In genomic region chr8:47989655-47990385, GRCm38 (mm10) we compare ENCODE assay signal across 8 mouse cellular contexts. TPM values are rescaled to one million over a fixed set of nuclear protein-coding genes. Genes with fewer than 3 reads are reported as not detected.
DNase-seq lines count a peak whose midpoint lies in the region; ATAC-seq and TF ChIP-seq lines count a peak whose summit lies in the region.

No protein-coding gene starts in this region.

- TF ChIP-seq CTCF in E14TG2a.4 (conservative IDR thresholded peaks at IDR 0.05; ENCODE audit: low read length) = no peak

- peaks cover 18% of the 10 kb centered on the region for H3K27me3 ChIP-seq in E14TG2a.4 (ENCODE audit: insufficient read depth, low read length)
- H3K27me3 ChIP-seq in embryonic facial prominence, embryonic 11.5 days (ENCODE audit: control insufficient read depth, insufficient read depth, low read length) = no peaks in the 10 kb centered on the region
- no peaks in the 10 kb centered on the region for H3K27me3 ChIP-seq in hindbrain, embryonic 11.5 days (ENCODE audit: control insufficient read depth, insufficient read depth, low read length)
- H3K27me3 ChIP-seq in limb, embryonic 12.5 days = no peaks in the 10 kb centered on the region
- peaks cover 10% of the 10 kb centered on the region; the same call in 1 of the 2 replicates for H3K27me3 ChIP-seq in midbrain, embryonic 10.5 days (ENCODE audit: low read depth, poor library complexity, severe bottlenecking)

- under 1% methylated on average over 60 of the region's 66 CpGs for WGBS in embryonic facial prominence, embryonic 11.5 days
- WGBS in hindbrain, embryonic 11.5 days = 0% methylated on average over 35 of the region's 66 CpGs
- under 1% methylated on average over 57 of the region's 66 CpGs for WGBS in limb, embryonic 12.5 days
- WGBS in midbrain, embryonic 10.5 days = 1% methylated on average over 66 of the region's 66 CpGs

- H3K4me2 ChIP-seq in embryonic facial prominence, embryonic 11.5 days (ENCODE audit: low read depth, low read length) = peak overlapping the region; percentile 96
- peak overlapping the region; percentile 92 for H3K4me2 ChIP-seq in hindbrain, embryonic 11.5 days (replicated peaks; ENCODE audit: low read depth, low read length)
- H3K4me2 ChIP-seq in limb, embryonic 12.5 days = peak overlapping the region; percentile 93

- peak; percentile 62 for DNase-seq in embryo, embryonic 11 days
- no peak for DNase-seq in embryo, embryonic 10 days (ENCODE audit: low spot score)
- DNase-seq in embryonic facial prominence, embryonic 11.5 days (ENCODE audit: low spot score) = peak; percentile 35
- peak; percentile 60 for DNase-seq in hindbrain, embryonic 11.5 days (ENCODE audit: low spot score)
- DNase-seq in midbrain, embryonic 10.5 days (ENCODE audit: low spot score) = no peak
- DNase-seq in left cerebral cortex, postnatal 4 days = no peak

- H3K4me3 ChIP-seq in E14TG2a.4 (replicated peaks; ENCODE audit: low read length) = peak overlapping the region; percentile 90
- peak overlapping the region; percentile 90 for H3K4me3 ChIP-seq in embryonic facial prominence, embryonic 11.5 days (ENCODE audit: low read depth, low read length)
- peak overlapping the region; percentile 73 for H3K4me3 ChIP-seq in hindbrain, embryonic 11.5 days (ENCODE audit: low read depth, low read length)
- peak overlapping the region; percentile 96 for H3K4me3 ChIP-seq in limb, embryonic 12.5 days (replicated peaks)
- peak overlapping the region; percentile 73 for H3K4me3 ChIP-seq in midbrain, embryonic 10.5 days

- no peaks in the 10 kb centered on the region for H3K9me3 ChIP-seq in E14TG2a.4 (ENCODE audit: low read length)
- H3K9me3 ChIP-seq in embryonic facial prominence, embryonic 11.5 days (replicated peaks; ENCODE audit: control insufficient read depth, low read length) = no peaks in the 10 kb centered on the region
- H3K9me3 ChIP-seq in hindbrain, embryonic 11.5 days (ENCODE audit: control insufficient read depth, low read length) = no peaks in the 10 kb centered on the region
- H3K9me3 ChIP-seq in limb, embryonic 12.5 days = no peaks in the 10 kb centered on the region
- H3K9me3 ChIP-seq in midbrain, embryonic 10.5 days (replicated peaks) = no peaks in the 10 kb centered on the region

- intact Hi-C loops in left cerebral cortex, postnatal 4 days (cut with DNase I) = no loop called here

- H3K27ac ChIP-seq in embryonic facial prominence, embryonic 11.5 days (replicated peaks; ENCODE audit: low read depth, low read length) = peak overlapping the region; percentile 89
- H3K27ac ChIP-seq in hindbrain, embryonic 11.5 days (ENCODE audit: low read depth, low read length) = peak overlapping the region; percentile 76
- H3K27ac ChIP-seq in limb, embryonic 12.5 days = peak overlapping the region; percentile 94
- H3K27ac ChIP-seq in midbrain, embryonic 10.5 days (replicated peaks) = peak overlapping the region; percentile 94

- H3K4me1 ChIP-seq in E14TG2a.4 (replicated peaks; ENCODE audit: low read depth, low read length) = peaks cover 64% of the 10 kb centered on the region
- peaks cover 10% of the 10 kb centered on the region for H3K4me1 ChIP-seq in embryonic facial prominence, embryonic 11.5 days (ENCODE audit: control insufficient read depth, insufficient read depth, low read length)
- H3K4me1 ChIP-seq in hindbrain, embryonic 11.5 days (replicated peaks; ENCODE audit: control insufficient read depth, insufficient read depth, low read length) = peaks cover 2% of the 10 kb centered on the region; the same call in 1 of the 2 replicates
- peaks cover 58% of the 10 kb centered on the region for H3K4me1 ChIP-seq in limb, embryonic 12.5 days (replicated peaks)
- peaks cover 57% of the 10 kb centered on the region for H3K4me1 ChIP-seq in midbrain, embryonic 10.5 days

- no peaks in the 10 kb centered on the region for H3K36me3 ChIP-seq in E14TG2a.4 (ENCODE audit: insufficient read depth, low read length)
- no peaks in the 10 kb centered on the region for H3K36me3 ChIP-seq in embryonic facial prominence, embryonic 11.5 days (replicated peaks; ENCODE audit: control insufficient read depth, insufficient read depth, low read depth, low read length)
- H3K36me3 ChIP-seq in hindbrain, embryonic 11.5 days (ENCODE audit: control insufficient read depth, insufficient read depth, low read length) = no peaks in the 10 kb centered on the region
- H3K36me3 ChIP-seq in limb, embryonic 12.5 days = no peaks in the 10 kb centered on the region
- H3K36me3 ChIP-seq in midbrain, embryonic 10.5 days = no peaks in the 10 kb centered on the region

- H3K9ac ChIP-seq in embryonic facial prominence, embryonic 11.5 days (replicated peaks; ENCODE audit: low read length) = peak overlapping the region; percentile 94
- H3K9ac ChIP-seq in hindbrain, embryonic 11.5 days (ENCODE audit: low read depth, low read length) = peak overlapping the region; percentile 66
- H3K9ac ChIP-seq in limb, embryonic 12.5 days (replicated peaks) = peak overlapping the region; percentile 94

- peak; percentile 49 for ATAC-seq in embryonic facial prominence, embryonic 11.5 days (replicated peaks; ENCODE audit: insufficient number of reproducible peaks, low FRiP score, low TSS enrichment, low read depth)
- ATAC-seq in hindbrain, embryonic 11.5 days (ENCODE audit: low FRiP score) = peak; percentile 77
- ATAC-seq in limb, embryonic 12.5 days (ENCODE audit: insufficient number of reproducible peaks, insufficient read depth, low FRiP score, low TSS enrichment, low read depth) = peak; percentile 22

RNA-seq across cellular contexts. Expression of gene Wwc2, which starts 0.9 kb away (rescaled TPM):
- 8.8 and 9.7 TPM in 2 replicates for polyA plus RNA-seq in embryonic facial prominence, embryonic 11.5 days (2014; fragmentation: Nextera tagmentation; extraction: Ambion mirVana)
- polyA plus RNA-seq in hindbrain, embryonic 11.5 days (2014; fragmentation: Nextera tagmentation; extraction: Ambion mirVana) = 8.6 and 10.0 TPM in 2 replicates
- 17.0 and 17.6 TPM in 2 replicates for polyA plus RNA-seq in limb, embryonic 12.5 days (2016; fragmentation: Nextera tagmentation; extraction: Ambion mirVana)
- polyA plus RNA-seq in midbrain, embryonic 10.5 days (2016; fragmentation: Nextera tagmentation; extraction: Ambion mirVana) = 7.1 and 7.6 TPM in 2 replicates
- 10 to 100 TPM; 23.3 to 23.7 TPM for total RNA-seq in left cerebral cortex, postnatal 4 days (2021)

Comparison
In these comparisons a context has a peak if more than half of its experiments do, and no peak if none do; other contexts are left out.
1. DNase-seq: peak in embryo, embryonic 11 days (single experiment), embryonic facial prominence, embryonic 11.5 days (single experiment) and hindbrain, embryonic 11.5 days (single experiment); none in embryo, embryonic 10 days (single experiment), midbrain, embryonic 10.5 days (single experiment) and left cerebral cortex, postnatal 4 days (single experiment).
2. ATAC-seq: peak in every context shown above with its lines; median percentile 77 in hindbrain, embryonic 11.5 days; 49 in embryonic facial prominence, embryonic 11.5 days; 22 in limb, embryonic 12.5 days.
3. Peak in every context shown above with its lines, with median percentiles within 50 percentile points of each other: H3K4me3 ChIP-seq, H3K27ac ChIP-seq, H3K4me2 ChIP-seq and H3K9ac ChIP-seq.